Mouse (Mus musculus) forebrain, embryonic 10.5 days (tissue): ENCODE data around the gene Kcnk12. TPM values are rescaled to one million over a fixed set of nuclear protein-coding genes. Genes with fewer than 3 reads are reported as not detected.
A peak's percentile ranks its signal among the peaks of the same experiment; 100 is the strongest.

ENCODE experiments used
- DNase-seq: peaks from one replicate; pipeline ENCODE4 v3.0.0-alpha.2; 2017; ENCODE audit warnings: low spot score; ENCODE audit errors: extremely low spot score
- H3K27ac ChIP-seq: fragments of 300-500 bp; sonication (generic); 2 replicates; pipeline ENCODE4 v1.5.1; 2016; ENCODE audit warnings: mild to moderate bottlenecking
- H3K27me3 ChIP-seq: fragments of 300-500 bp; sonication (generic); 2 replicates; pipeline ENCODE4 v1.6.1; 2016; ENCODE audit warnings: mild to moderate bottlenecking; ENCODE audit not compliant: poor library complexity, severe bottlenecking
- H3K36me3 ChIP-seq: fragments of 300-500 bp; sonication (generic); replicated peaks from 2 replicates; pipeline ENCODE4 v1.6.1; 2016; ENCODE audit warnings: mild to moderate bottlenecking, moderate library complexity
- H3K4me1 ChIP-seq: fragments of 300-500 bp; sonication (generic); 2 replicates; pipeline ENCODE4 v1.6.1; 2016
- H3K4me3 ChIP-seq: fragments of 300-500 bp; sonication (generic); 2 replicates; pipeline ENCODE4 v1.5.1; 2016; ENCODE audit warnings: mild to moderate bottlenecking, moderate library complexity
- H3K9me3 ChIP-seq: fragments of 300-500 bp; sonication (generic); 2 replicates; pipeline ENCODE4 v1.6.1; 2016; ENCODE audit warnings: mild to moderate bottlenecking, moderate library complexity
- WGBS: fragments of 180-500 bp; shearing (Covaris S2); methylation state at CpG from one replicate; pipeline ENCODE4 v1.1.7; 2016; 5-methylcytosine and 5-hydroxymethylcytosine counted together
- polyA plus RNA-seq: library from polyadenylated mRNA; unstranded; fragments of >200 nt; fragmentation: Nextera tagmentation; extraction: Ambion mirVana; gene quantifications from 2 replicates; pipeline ENCODE4 v1.2.1, GENCODE M21; 2016

Kcnk12 gene
- polyA plus RNA-seq, 1 experiment from 2014 or later = 0.07 TPM

DNA sequence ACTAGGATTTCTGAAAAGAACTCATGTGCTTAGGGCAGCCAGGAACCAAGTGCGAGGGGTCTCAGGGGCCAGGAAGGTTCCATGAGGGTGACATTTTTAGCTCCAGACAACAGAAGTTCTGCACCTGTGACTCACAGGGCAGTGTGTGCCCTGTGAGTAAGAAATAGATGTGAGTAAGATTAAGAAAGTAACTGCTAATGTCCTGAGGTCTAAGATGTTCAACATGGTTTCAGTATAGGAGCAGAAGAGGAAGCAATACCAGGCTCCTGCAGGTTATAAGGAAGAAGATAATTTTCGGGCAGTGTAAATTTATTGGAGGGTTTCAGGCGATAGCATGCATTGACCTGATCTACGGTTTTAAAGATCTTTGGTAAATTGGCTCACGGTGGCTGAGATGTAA, 16.6 kb downstream of the Kcnk12 start:
- WGBS = 91% methylated on average over 5 of the region's 5 CpGs
- no peak for DNase-seq
- H3K4me1 ChIP-seq = no peaks in the 10 kb centered on the region

GRCm38 (mm10) chr17:87780164-87780563, 17.6 kb downstream of the Kcnk12 start:
- Histone ChIP-seq H3K27ac (no peak overlapping the region), H3K9me3 (no peaks in the 10 kb centered on the region), H3K27me3 (no peaks in the 10 kb centered on the region), H3K4me1 (no peaks in the 10 kb centered on the region), H3K36me3 (no peaks in the 10 kb centered on the region), H3K4me3 (no peak overlapping the region)
- no peak for DNase-seq
- 82% methylated on average over 2 of the region's 2 CpGs for WGBS

More for the DNA sequence above, 16.6 kb downstream of the Kcnk12 start:
- H3K27me3 ChIP-seq = no peaks in the 10 kb centered on the region
- H3K9me3 ChIP-seq = no peaks in the 10 kb centered on the region
- no peak overlapping the region for H3K27ac ChIP-seq
- no peak overlapping the region for H3K4me3 ChIP-seq
- no peaks in the 10 kb centered on the region for H3K36me3 ChIP-seq

DNA sequence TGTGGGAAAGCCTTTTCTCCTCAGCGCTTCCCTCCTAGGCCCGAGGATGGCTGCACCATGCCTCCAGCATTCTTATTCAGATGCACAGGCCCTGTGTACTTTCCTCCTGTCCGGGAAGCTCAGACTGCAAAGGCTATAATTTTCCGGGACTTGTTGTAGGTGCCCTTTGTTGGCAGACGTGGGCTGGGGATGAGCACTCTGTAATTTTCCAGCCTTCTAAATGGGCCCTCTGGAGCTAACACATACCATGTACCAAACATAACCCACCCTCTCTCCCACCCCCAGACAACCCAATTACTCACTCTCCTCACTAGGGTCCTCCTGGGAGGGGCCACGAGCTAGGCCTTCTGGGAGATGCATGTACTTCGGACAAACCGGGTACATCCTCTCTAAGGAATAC, 22.8 kb downstream of the Kcnk12 start:
- WGBS = 89% methylated on average over 8 of the region's 8 CpGs
- H3K36me3 ChIP-seq = no peaks in the 10 kb centered on the region
- H3K27me3 ChIP-seq = no peaks in the 10 kb centered on the region
- no peak overlapping the region for H3K27ac ChIP-seq
- DNase-seq = no peak
- H3K4me1 ChIP-seq = no peaks in the 10 kb centered on the region
- H3K9me3 ChIP-seq = no peaks in the 10 kb centered on the region
- no peak overlapping the region for H3K4me3 ChIP-seq

DNA sequence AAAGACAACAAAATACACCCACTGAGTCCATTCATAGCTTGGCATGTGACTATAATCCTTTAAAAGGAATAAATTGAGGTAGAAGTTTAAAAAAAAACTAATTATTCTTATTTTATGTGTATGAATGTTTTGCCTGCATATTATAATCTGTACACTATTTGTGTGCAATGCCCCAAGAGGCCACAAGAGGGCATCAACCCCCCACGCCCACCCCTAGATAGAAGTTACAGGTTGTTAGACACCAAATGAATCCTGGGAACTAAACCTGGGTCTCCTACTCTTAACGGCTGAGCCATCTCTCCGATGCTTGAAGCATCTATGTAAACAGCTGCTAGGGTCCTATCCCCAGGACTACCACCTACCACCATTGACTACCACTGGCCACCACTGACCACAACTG, 24.6 kb downstream of the Kcnk12 start:
- WGBS = 80% methylated on average over 3 of the region's 3 CpGs
- H3K27ac ChIP-seq = no peak overlapping the region
- no peak for DNase-seq

DNA sequence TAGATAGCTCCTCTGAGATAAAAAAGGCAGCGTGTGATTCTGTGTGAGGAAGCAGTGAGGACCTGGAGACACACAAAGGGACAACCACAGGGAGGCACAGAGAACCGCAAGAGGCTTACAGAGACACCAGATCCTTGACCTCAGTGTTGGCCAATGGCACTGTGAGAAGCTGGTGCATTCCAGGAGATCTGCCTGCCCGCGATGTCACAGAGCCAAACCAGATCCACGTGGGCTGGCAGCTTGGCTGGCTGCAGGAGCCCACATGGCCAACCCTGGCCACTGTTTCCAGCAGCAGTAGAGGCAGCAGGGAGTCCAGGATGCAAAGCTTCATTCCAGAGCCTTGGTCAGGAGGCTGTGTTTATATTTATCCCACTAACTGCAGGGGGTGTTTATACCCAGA, 27.0 kb downstream of the Kcnk12 start:
- Histone ChIP-seq H3K27ac (no peak overlapping the region), H3K27me3 (no peaks in the 10 kb centered on the region), H3K9me3 (no peaks in the 10 kb centered on the region), H3K36me3 (no peaks in the 10 kb centered on the region), H3K4me3 (no peak overlapping the region), H3K4me1 (no peaks in the 10 kb centered on the region)
- WGBS = 51% methylated on average over 5 of the region's 5 CpGs
- no peak for DNase-seq

More for the DNA sequence above, 24.6 kb downstream of the Kcnk12 start:
- H3K27me3 ChIP-seq = no peaks in the 10 kb centered on the region
- H3K36me3 ChIP-seq = no peaks in the 10 kb centered on the region
- H3K4me3 ChIP-seq = no peak overlapping the region
- no peaks in the 10 kb centered on the region for H3K9me3 ChIP-seq
- H3K4me1 ChIP-seq = no peaks in the 10 kb centered on the region

DNA sequence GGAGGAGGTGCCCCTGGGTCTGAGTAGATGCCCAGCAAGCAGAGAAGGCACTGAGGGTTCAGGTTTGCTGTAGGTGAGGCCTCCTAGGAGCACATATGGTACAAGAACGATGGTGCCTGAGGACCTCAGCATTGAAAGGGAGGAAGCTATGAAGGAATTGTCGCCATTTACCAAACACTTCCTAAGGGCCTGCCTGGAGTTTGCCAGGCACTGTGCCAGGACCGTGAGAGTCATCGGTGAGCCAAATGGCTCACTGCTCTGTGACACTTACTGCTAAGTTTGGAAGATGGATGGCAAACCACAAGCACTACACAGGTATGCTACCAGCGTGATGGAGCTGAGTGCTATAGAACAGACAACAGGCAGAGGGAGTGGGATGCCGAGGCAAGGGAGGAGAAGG, 30.9 kb downstream of the Kcnk12 start:
- H3K27ac ChIP-seq = no peak overlapping the region
- WGBS = 93% methylated on average over 6 of the region's 6 CpGs
- no peak for DNase-seq

DNA sequence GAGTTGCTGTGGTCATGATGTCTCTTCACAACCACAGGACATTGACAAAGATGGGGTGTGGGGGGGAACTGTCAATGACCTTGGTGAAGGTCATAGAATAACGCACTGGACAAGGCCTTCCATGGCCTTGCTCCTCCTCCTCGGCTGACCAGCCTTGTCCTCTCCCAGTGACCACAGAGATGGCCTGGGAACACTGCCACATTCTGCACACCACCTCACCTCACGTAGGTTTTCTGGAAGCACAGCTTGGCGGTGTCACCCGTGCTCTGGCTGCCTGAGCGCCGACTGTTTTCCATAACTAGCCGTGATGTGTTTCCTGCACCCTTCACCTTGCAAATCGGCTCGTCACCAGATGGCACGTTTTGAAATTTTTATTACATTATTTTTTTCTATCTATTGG, 32.8 kb downstream of the Kcnk12 start:
- 93% methylated on average over 11 of the region's 11 CpGs for WGBS
- H3K36me3 ChIP-seq = no peaks in the 10 kb centered on the region
- H3K27me3 ChIP-seq = no peaks in the 10 kb centered on the region
- H3K27ac ChIP-seq = no peak overlapping the region
- no peaks in the 10 kb centered on the region for H3K9me3 ChIP-seq
- DNase-seq = no peak
- H3K4me1 ChIP-seq = no peaks in the 10 kb centered on the region
- no peak overlapping the region for H3K4me3 ChIP-seq

More for the DNA sequence above, 30.9 kb downstream of the Kcnk12 start:
- Histone ChIP-seq H3K9me3 (no peaks in the 10 kb centered on the region), H3K4me1 (no peaks in the 10 kb centered on the region), H3K27me3 (no peaks in the 10 kb centered on the region), H3K4me3 (no peak overlapping the region), H3K36me3 (no peaks in the 10 kb centered on the region)

GRCm38 (mm10) chr17:87763146-87763545, 34.6 kb downstream of the Kcnk12 start:
- no peaks in the 10 kb centered on the region for H3K36me3 ChIP-seq
- no peak overlapping the region for H3K27ac ChIP-seq
- H3K27me3 ChIP-seq = no peaks in the 10 kb centered on the region
- H3K4me3 ChIP-seq = no peak overlapping the region
- no peak for DNase-seq
- 42% methylated on average over 7 of the region's 7 CpGs for WGBS
- no peaks in the 10 kb centered on the region for H3K4me1 ChIP-seq
- H3K9me3 ChIP-seq = no peaks in the 10 kb centered on the region

- Histone ChIP-seq H3K4me3 (no peak overlapping the region), H3K27ac (no peak overlapping the region), H3K9me3 (no peaks in the 10 kb centered on the region), H3K36me3 (no peaks in the 10 kb centered on the region), H3K4me1 (no peaks in the 10 kb centered on the region), H3K27me3 (no peaks in the 10 kb centered on the region)
- 87% methylated on average over 4 of the region's 4 CpGs for WGBS
- no peak for DNase-seq
Observed at GRCm38 (mm10) chr17:87760315-87760714, 37.5 kb downstream of the Kcnk12 start.

GRCm38 (mm10) chr17:87745926-87746888, 51.6 kb downstream of the Kcnk12 start:
- H3K9me3 ChIP-seq = peaks cover 6% of the 10 kb centered on the region; the same call in 1 of the 2 replicates
- DNase-seq = peak; percentile 59
- peaks cover 71% of the 10 kb centered on the region for H3K27me3 ChIP-seq
- no peaks in the 10 kb centered on the region for H3K36me3 ChIP-seq
- WGBS = 3% methylated on average over 101 of the region's 101 CpGs
- peak overlapping the region; percentile 58 for H3K4me3 ChIP-seq
- peaks cover 35% of the 10 kb centered on the region for H3K4me1 ChIP-seq
- peak overlapping the region; percentile 67 for H3K27ac ChIP-seq

GRCm38 (mm10) chr17:87744985-87745925, 52.5 kb downstream of the Kcnk12 start:
- Histone ChIP-seq H3K27me3 (peaks cover 75% of the 10 kb centered on the region), H3K4me1 (peaks cover 36% of the 10 kb centered on the region), H3K36me3 (no peaks in the 10 kb centered on the region), H3K4me3 (peak overlapping the region; percentile 58), H3K9me3 (peaks cover 6% of the 10 kb centered on the region; the same call in 1 of the 2 replicates), H3K27ac (peak overlapping the region; percentile 67)
- WGBS = 18% methylated on average over 32 of the region's 32 CpGs
- DNase-seq = peak; percentile 24

DNA sequence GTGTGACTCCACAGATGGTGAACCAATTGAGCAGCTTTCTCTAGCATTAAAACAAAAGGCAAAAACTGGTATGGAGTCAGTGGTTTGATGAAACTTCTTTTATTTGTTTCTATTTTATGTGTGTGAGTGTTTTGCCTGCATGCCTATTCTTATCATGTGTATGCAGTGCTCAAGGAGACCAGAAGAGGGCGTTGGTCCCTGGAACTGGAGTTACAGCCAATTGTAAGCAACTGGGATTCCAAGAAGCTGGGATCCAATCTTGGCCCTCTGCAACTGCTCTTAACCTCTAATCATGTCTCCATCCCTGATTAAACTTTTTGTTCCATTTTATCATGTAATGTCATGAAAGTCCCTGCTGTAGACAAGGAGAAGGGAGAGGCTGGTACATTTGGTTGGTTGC, 58.0 kb downstream of the Kcnk12 start:
- WGBS = 55% methylated on average over 1 of the region's 1 CpGs
- no peak for DNase-seq
- no peaks in the 10 kb centered on the region for H3K9me3 ChIP-seq

More for the DNA sequence above, 58.0 kb downstream of the Kcnk12 start:
- Histone ChIP-seq H3K4me1 (peaks cover 16% of the 10 kb centered on the region), H3K27me3 (peaks cover 37% of the 10 kb centered on the region), H3K36me3 (no peaks in the 10 kb centered on the region), H3K4me3 (no peak overlapping the region), H3K27ac (no peak overlapping the region)
